Mouse (Mus musculus): ENCODE measurements around the gene Ankrd35.

GRCm38 (mm10) chr3:96678456-96678855 is 8.5 kb downstream of the Ankrd35 start:
- TF ChIP-seq CTCF (IDR thresholded peaks at IDR 0.05; ENCODE audit: insufficient read depth, low read length): no peak
- no peak for TF ChIP-seq POLR2A (IDR thresholded peaks at IDR 0.05; ENCODE audit: borderline replicate concordance, extremely low read depth, low read depth, low read length)
